Mouse (Mus musculus) CH12.LX (cell line): ENCODE data around the gene Pou2af1. TPM values are rescaled to one million over a fixed set of nuclear protein-coding genes. Genes with fewer than 3 reads are reported as not detected.

Source experiments
- DNase-seq: peaks from one replicate; pipeline ENCODE4 v3.0.0-alpha.2; 2013; ENCODE audit errors: extremely low read depth
- H3K27ac ChIP-seq: 2 replicates; pipeline ENCODE4 v1.5.1; 2012; ENCODE audit warnings: low read depth, mild to moderate bottlenecking, control low read depth, moderate library complexity; ENCODE audit not compliant: insufficient read depth
- H3K27me3 ChIP-seq: replicated peaks from 2 replicates; pipeline ENCODE3; 2012; ENCODE audit warnings: inconsistent platforms
- H3K36me3 ChIP-seq, 2 experiments: replicated peaks in 1 of 2; 2 replicates each; pipeline versions ENCODE3 to v1.6.1; 2012; ENCODE audit warnings: inconsistent platforms in 1 of 2, low read length in 1 of 2, mild to moderate bottlenecking in 1 of 2, mixed read lengths in 1 of 2, moderate library complexity in 1 of 2; ENCODE audit not compliant: control insufficient read depth in 1 of 2, insufficient read depth in 1 of 2
- H3K4me1 ChIP-seq, 2 experiments: 2 replicates each; pipeline ENCODE4 v1.6.1; 2012; ENCODE audit warnings: inconsistent platforms in 1 of 2, moderate library complexity in 1 of 2; ENCODE audit not compliant: insufficient read depth in 2 of 2, control insufficient read depth in 1 of 2
- H3K4me2 ChIP-seq: 2 replicates; pipeline ENCODE4 v1.6.1; 2012; ENCODE audit warnings: low read depth, mild to moderate bottlenecking, control low read depth; ENCODE audit not compliant: poor library complexity, insufficient read depth, severe bottlenecking
- H3K4me3 ChIP-seq, 3 experiments: fragments of 150-350 bp in 1 of 3; sonication (generic) in 1 of 3; replicated peaks in 1 of 3; 2 replicates each; pipeline versions ENCODE3 to v1.5.1; 2011 to 2012; ENCODE audit warnings: low read depth in 2 of 3, low read length in 2 of 3, mild to moderate bottlenecking in 2 of 3, moderate library complexity in 2 of 3, control low read depth in 1 of 3, improper control_type of control experiment in 1 of 3, inconsistent platforms in 1 of 3, mixed read lengths in 1 of 3; ENCODE audit not compliant: poor library complexity in 1 of 3
- H3K79me2 ChIP-seq: replicated peaks from 2 replicates; pipeline ENCODE4 v1.6.1; 2012; ENCODE audit warnings: mild to moderate bottlenecking, moderate library complexity; ENCODE audit not compliant: control insufficient read depth, poor library complexity, insufficient read depth, severe bottlenecking; ENCODE audit errors: extremely low read depth
- H3K9ac ChIP-seq: 2 replicates; pipeline ENCODE4 v1.6.1; 2012; ENCODE audit warnings: low read depth, mild to moderate bottlenecking, control low read depth, moderate library complexity; ENCODE audit not compliant: insufficient read depth
- H3K9me3 ChIP-seq: replicated peaks from 2 replicates; pipeline ENCODE3; 2012; ENCODE audit warnings: low read length, inconsistent platforms, mixed read lengths
- BHLHE40 ChIP-seq: IDR thresholded peaks from 2 replicates; pipeline ENCODE4 v1.6.1; 2011; ENCODE audit warnings: mild to moderate bottlenecking, low read depth, low read length, improper control_type of control experiment
- CHD2 ChIP-seq: IDR thresholded peaks from 2 replicates; pipeline ENCODE4 v1.6.1; 2011; ENCODE audit warnings: low read length, improper control_type of control experiment
- E2F4 ChIP-seq: IDR thresholded peaks from 2 replicates; pipeline ENCODE4 v1.6.1; 2011; ENCODE audit warnings: low read depth, low read length, improper control_type of control experiment; ENCODE audit not compliant: insufficient replicate concordance
- ELF1 ChIP-seq: IDR thresholded peaks from 2 replicates; pipeline ENCODE4 v1.6.1; 2014; ENCODE audit warnings: low read depth, mild to moderate bottlenecking, inconsistent platforms, low read length, improper control_type of control experiment
- GABPA ChIP-seq: IDR thresholded peaks from 2 replicates; pipeline ENCODE4 v1.6.1; 2012; ENCODE audit warnings: low read depth, low read length, improper control_type of control experiment, inconsistent platforms; ENCODE audit not compliant: insufficient replicate concordance
- JUND ChIP-seq: conservative IDR thresholded peaks from 2 replicates; pipeline ENCODE4 v1.6.1; 2011; ENCODE audit warnings: low read depth, low read length, improper control_type of control experiment
- MAZ ChIP-seq: IDR thresholded peaks from 2 replicates; pipeline ENCODE4 v1.6.1; 2012; ENCODE audit warnings: low read depth, mild to moderate bottlenecking, inconsistent platforms, low read length, improper control_type of control experiment, moderate library complexity
- MXI1 ChIP-seq: IDR thresholded peaks from 2 replicates; pipeline ENCODE4 v1.6.1; 2011; ENCODE audit warnings: mild to moderate bottlenecking, low read depth, low read length, improper control_type of control experiment
- POLR2A ChIP-seq: IDR thresholded peaks from 2 replicates; pipeline ENCODE4 v1.6.1; 2011; ENCODE audit warnings: low read depth, mild to moderate bottlenecking, improper control_type of control experiment, low read length
- POLR2AphosphoS2 ChIP-seq: IDR thresholded peaks from 2 replicates; pipeline ENCODE4 v1.6.1; 2011; ENCODE audit warnings: low read depth, low read length, improper control_type of control experiment
- RCOR1 ChIP-seq: conservative IDR thresholded peaks from 2 replicates; pipeline ENCODE4 v1.6.1; 2012; ENCODE audit warnings: low read depth, mild to moderate bottlenecking, inconsistent platforms, low read length, improper control_type of control experiment
- SMC3 ChIP-seq: IDR thresholded peaks from 2 replicates; pipeline ENCODE4 v1.6.1; 2011; ENCODE audit warnings: low read depth, low read length, improper control_type of control experiment
- TBP ChIP-seq: conservative IDR thresholded peaks from 2 replicates; pipeline ENCODE4 v1.6.1; 2011; ENCODE audit warnings: low read depth, low read length, improper control_type of control experiment
- dilution Hi-C: fragments of 300-500 bp; cut with MboI; formaldehyde crosslinking; loops from 2 replicates; pipeline ENCODE4 v1.14.3; 2020; ENCODE audit warnings: low sequenced_read_pairs; ENCODE audit not compliant: extremely low pct_unique_long_range_greater_than_20kb, extremely low pct_ligation_motif_present
- in situ Hi-C: fragments of 300-500 bp; cut with MboI; formaldehyde crosslinking; loops from 3 replicates; pipeline ENCODE4 v1.14.3; 2019; ENCODE audit warnings: low sequenced_read_pairs, low pct_ligation_motif_present, low pct_unique_long_range_greater_than_20kb, mixed read lengths
- polyA plus RNA-seq: library from polyadenylated mRNA; unstranded; fragments of >175 nt; gene quantifications from 2 replicates; pipeline ENCODE4 v1.2.1, GENCODE M21; 2012; ENCODE audit warnings: low read depth; ENCODE audit not compliant: insufficient read length
- total RNA-seq, 2 experiments: library from RNA; depleted of rRNA; stranded (reverse); fragments of 300-350 nt in 1 of 2; fragments of >200 nt in 1 of 2; gene quantifications; 2 replicates each; pipeline ENCODE4 v1.2.3; 2012 to 2014

Pou2af1 gene
- total and polyA plus RNA-seq, 3 experiments = 87.4 to 303 (median 173) TPM

DNA sequence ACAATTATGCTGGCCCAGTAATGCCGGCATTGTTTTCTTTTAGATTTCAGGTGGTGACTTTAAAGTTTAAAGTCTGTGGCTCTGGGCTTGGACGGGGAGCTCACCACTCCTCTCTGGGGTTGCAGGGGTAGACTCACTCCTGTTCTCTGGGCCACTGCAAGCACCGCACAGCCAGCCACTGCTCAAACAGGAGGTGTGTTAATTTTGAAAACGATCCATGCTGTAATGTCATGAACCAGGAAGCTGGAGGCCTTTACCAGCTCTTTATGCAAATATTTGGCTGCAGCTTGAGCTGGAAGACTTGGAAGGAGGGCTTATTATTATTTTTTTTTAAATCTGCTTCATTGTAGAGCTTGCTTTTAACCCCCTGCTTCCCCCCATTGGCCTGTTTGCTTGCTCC lies 61.2 kb downstream of the Pou2af1 start:
- in situ Hi-C loops = no loop called here
- Histone ChIP-seq H3K9ac (no peak overlapping the region), H3K4me2 (peak overlapping the region; percentile 10; the same call in 1 of the 2 replicates), H3K9me3 (no peaks in the 10 kb centered on the region), H3K4me3 (no peak overlapping the region), H3K4me1 (peaks cover 0 to 13% of the 10 kb centered on the region in 2 experiments; a peak in 2 of 4 replicates), H3K27ac (no peak overlapping the region), H3K36me3 (peaks cover 0 to 19% of the 10 kb centered on the region in 2 experiments), H3K27me3 (no peaks in the 10 kb centered on the region), H3K79me2 (no peaks in the 10 kb centered on the region)
- DNase-seq = no peak
- dilution Hi-C loops = no loop called here
- no peak for TF ChIP-seq RCOR1
- no peak for TF ChIP-seq SMC3
- no peak for TF ChIP-seq E2F4
- no peak for TF ChIP-seq MAZ
- peak; percentile 59 for TF ChIP-seq ELF1
- no peak for TF ChIP-seq CHD2
- no peak for TF ChIP-seq TBP

GRCm38 (mm10) chr9:51277834-51278498 lies 64.5 kb downstream of the Pou2af1 start:
- DNase-seq = no peak
- Histone ChIP-seq H3K4me3 (no peak overlapping the region), H3K36me3 (peaks cover 0 to 16% of the 10 kb centered on the region in 2 experiments)
- TF ChIP-seq GABPA (no peak), MAZ (no peak), POLR2A (no peak), JUND (no peak), E2F4 (no peak), POLR2AphosphoS2 (no peak), BHLHE40 (no peak), MXI1 (no peak)
- TF ChIP-seq, all 38 proteins: peak for 0
- Histone ChIP-seq H3K27me3 (no peaks in the 10 kb centered on the region), H3K27ac (no peak overlapping the region), H3K4me1 (peaks cover 0 to 13% of the 10 kb centered on the region in 2 experiments; a peak in 3 of 4 replicates), H3K9ac (no peak overlapping the region), H3K9me3 (no peaks in the 10 kb centered on the region), H3K79me2 (no peaks in the 10 kb centered on the region), H3K4me2 (no peak overlapping the region)
- in situ Hi-C loops = no loop called here
- dilution Hi-C loops = no loop called here
